Mouse (Mus musculus) adrenal gland, postnatal 36 days (tissue): ENCODE measurements at regions not wholly inside any gene's neighbourhood (a gene's known extent, or its start where the extent isn't known, plus 50 kb on each side); places are given as distances from the start of the nearest gene placed in this dataset.

Source experiments
- DNase-seq, 2 experiments: peaks; one replicate each; pipeline ENCODE4 v3.0.0; 2021; ENCODE audit warnings: mixed read lengths in 1 of 2

GRCm38 (mm10) chr9:115680703-115681576, 228.3 kb upstream of the Gadl1 start:
- DNase-seq, result no peak

GRCm38 (mm10) chr9:115681841-115682240, 227.4 kb upstream of the Gadl1 start:
- no peak for DNase-seq

GRCm38 (mm10) chr9:115683951-115684350, 225.3 kb upstream of the Gadl1 start:
- DNase-seq, result no peak

GRCm38 (mm10) chr9:115686605-115687004, 222.7 kb upstream of the Gadl1 start:
- DNase-seq, result peak; percentile 46 to 53

GRCm38 (mm10) chr9:115692837-115693236, 216.4 kb upstream of the Gadl1 start:
- DNase-seq, result no peak

GRCm38 (mm10) chr9:115703791-115704190, 205.5 kb upstream of the Gadl1 start:
- DNase-seq, result no peak

GRCm38 (mm10) chr9:115704249-115704648, 205.0 kb upstream of the Gadl1 start:
- peak; percentile 73 for DNase-seq

- no peak for DNase-seq
Measured at GRCm38 (mm10) chr9:115705761-115706160, 203.5 kb upstream of the Gadl1 start.

GRCm38 (mm10) chr9:115708199-115708934, 200.9 kb upstream of the Gadl1 start:
- peak; percentile 21 to 31 for DNase-seq

- peak; percentile 32 to 57 for DNase-seq
Measured at GRCm38 (mm10) chr9:115710039-115710739, 199.1 kb upstream of the Gadl1 start.

- DNase-seq, result no peak
Measured at GRCm38 (mm10) chr9:115720306-115720705, 188.9 kb upstream of the Gadl1 start.

GRCm38 (mm10) chr9:115720841-115721240, 188.4 kb upstream of the Gadl1 start:
- no peak for DNase-seq

GRCm38 (mm10) chr9:115724063-115724462, 185.2 kb upstream of the Gadl1 start:
- DNase-seq, result no peak

- peak; percentile 65 to 74 for DNase-seq
Measured at GRCm38 (mm10) chr9:115727361-115727760, 181.9 kb upstream of the Gadl1 start.

- no peak for DNase-seq
Measured at GRCm38 (mm10) chr9:115731557-115731956, 177.7 kb upstream of the Gadl1 start.

- DNase-seq, result no peak
Measured at GRCm38 (mm10) chr9:115733104-115733503, 176.2 kb upstream of the Gadl1 start.

GRCm38 (mm10) chr9:115739984-115740383, 169.3 kb upstream of the Gadl1 start:
- DNase-seq, result no peak

- DNase-seq, result no peak
Measured at GRCm38 (mm10) chr9:115746436-115746835, 162.8 kb upstream of the Gadl1 start.

- peak; percentile 32 to 65 for DNase-seq
Measured at GRCm38 (mm10) chr9:115760496-115760895, 148.8 kb upstream of the Gadl1 start.

GRCm38 (mm10) chr9:115764136-115764535, 145.1 kb upstream of the Gadl1 start:
- DNase-seq, result no peak

- no peak for DNase-seq
Measured at GRCm38 (mm10) chr9:115766471-115766870, 142.8 kb upstream of the Gadl1 start.

- no peak for DNase-seq
Measured at GRCm38 (mm10) chr9:115775112-115775511, 134.1 kb upstream of the Gadl1 start.

- DNase-seq, result no peak
Measured at GRCm38 (mm10) chr9:115775858-115776257, 133.4 kb upstream of the Gadl1 start.
